Mouse (Mus musculus) neural tube, embryonic 15.5 days (tissue): ENCODE results near the gene Cfap161. TPM values are rescaled to one million over a fixed set of nuclear protein-coding genes. Genes with fewer than 3 reads are reported as not detected.

Experiments
- ATAC-seq: fragments of 200-750 bp; cut with Nextera tagmentation; 2 replicates; pipeline ENCODE4 v1.8.0; 2017; ENCODE audit warnings: mild to moderate bottlenecking, moderate TSS enrichment, moderate library complexity; ENCODE audit not compliant: low FRiP score
- H3K27ac ChIP-seq: fragments of 300-500 bp; sonication (generic); replicated peaks from 2 replicates; pipeline ENCODE4 v1.5.1; 2015; ENCODE audit warnings: mild to moderate bottlenecking, inconsistent platforms
- H3K27me3 ChIP-seq: fragments of 300-500 bp; sonication (generic); replicated peaks from 2 replicates; pipeline ENCODE4 v1.6.1; 2015; ENCODE audit warnings: inconsistent platforms
- H3K36me3 ChIP-seq: fragments of 300-500 bp; sonication (generic); 2 replicates; pipeline ENCODE4 v1.6.1; 2015; ENCODE audit warnings: inconsistent platforms
- H3K4me1 ChIP-seq: fragments of 300-500 bp; sonication (generic); 2 replicates; pipeline ENCODE4 v1.6.1; 2015; ENCODE audit warnings: inconsistent platforms
- H3K4me2 ChIP-seq: fragments of 300-500 bp; sonication (generic); 2 replicates; pipeline ENCODE4 v1.6.1; 2015; ENCODE audit warnings: inconsistent platforms, mild to moderate bottlenecking, moderate library complexity
- H3K4me3 ChIP-seq: fragments of 300-500 bp; sonication (generic); replicated peaks from 2 replicates; pipeline ENCODE4 v1.5.1; 2015; ENCODE audit warnings: mild to moderate bottlenecking, inconsistent platforms
- H3K9ac ChIP-seq: fragments of 300-500 bp; sonication (generic); replicated peaks from 2 replicates; pipeline ENCODE4 v1.6.1; 2015; ENCODE audit warnings: mild to moderate bottlenecking, inconsistent platforms
- H3K9me3 ChIP-seq: fragments of 300-500 bp; sonication (generic); replicated peaks from 2 replicates; pipeline ENCODE4 v1.6.1; 2016; ENCODE audit warnings: inconsistent platforms
- WGBS: fragments of 180-500 bp; shearing (Covaris S2); methylation state at CpG from one replicate; pipeline ENCODE4 v1.1.7; 2015; ENCODE audit warnings: mixed read lengths; 5-methylcytosine and 5-hydroxymethylcytosine counted together
- polyA plus RNA-seq: library from polyadenylated mRNA; unstranded; fragments of >200 nt; fragmentation: Nextera tagmentation; extraction: Ambion mirVana; gene quantifications from 2 replicates; pipeline ENCODE4 v1.2.1, GENCODE M21; 2015

Cfap161 gene
- polyA plus RNA-seq, 1 experiment from 2014 or later, result 0.67 TPM

GRCm38 (mm10) chr7:83813465-83813864, 18.8 kb upstream of the Cfap161 start:
- H3K9me3 ChIP-seq, result no peaks in the 10 kb centered on the region
- H3K27ac ChIP-seq, result peak overlapping the region; percentile 49; the same call in 1 of the 2 replicates
- H3K4me1 ChIP-seq, result peaks cover 25% of the 10 kb centered on the region
- ATAC-seq, result no peak
- no peak overlapping the region for H3K4me2 ChIP-seq
- no peak overlapping the region for H3K4me3 ChIP-seq
- H3K36me3 ChIP-seq, result no peaks in the 10 kb centered on the region
- H3K27me3 ChIP-seq, result no peaks in the 10 kb centered on the region
- no peak overlapping the region for H3K9ac ChIP-seq
- 29% methylated on average over 3 of the region's 3 CpGs for WGBS

- no peak overlapping the region for H3K9ac ChIP-seq
- WGBS, result 86% methylated on average over 6 of the region's 6 CpGs
- no peaks in the 10 kb centered on the region for H3K27me3 ChIP-seq
- no peak overlapping the region for H3K4me2 ChIP-seq
- H3K4me1 ChIP-seq, result peaks cover 25% of the 10 kb centered on the region
- H3K9me3 ChIP-seq, result no peaks in the 10 kb centered on the region
- ATAC-seq, result no peak
- H3K4me3 ChIP-seq, result no peak overlapping the region
- H3K36me3 ChIP-seq, result no peaks in the 10 kb centered on the region
- 0 out of 2 replicates have a peak overlapping the region, but pooled peaks have one; percentile 49 for H3K27ac ChIP-seq
Observed at GRCm38 (mm10) chr7:83813016-83813415, 18.3 kb upstream of the Cfap161 start.

DNA sequence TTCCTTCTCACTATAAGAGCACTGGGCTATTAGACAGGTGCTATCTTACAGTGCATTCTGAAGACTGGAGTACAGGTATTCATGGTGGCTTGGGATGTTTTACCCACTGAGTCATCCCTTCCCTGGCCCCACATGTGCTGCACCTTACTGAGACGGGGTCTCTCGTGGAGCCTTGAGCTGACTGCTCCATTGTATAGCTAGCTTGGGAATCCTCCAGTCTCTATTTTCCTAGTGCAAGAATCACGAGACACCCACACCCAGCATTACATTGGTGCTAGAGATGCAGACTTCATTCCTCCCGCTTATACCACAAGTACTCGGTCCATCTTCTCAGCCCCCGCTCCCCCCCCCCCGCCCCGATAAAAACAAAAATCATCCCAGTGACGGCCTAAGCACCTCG, 17.9 kb upstream of the Cfap161 start:
- Histone ChIP-seq H3K27ac (no peak overlapping the region), H3K9ac (no peak overlapping the region), H3K36me3 (no peaks in the 10 kb centered on the region), H3K4me1 (peaks cover 25% of the 10 kb centered on the region), H3K4me2 (no peak overlapping the region), H3K27me3 (no peaks in the 10 kb centered on the region), H3K9me3 (no peaks in the 10 kb centered on the region), H3K4me3 (no peak overlapping the region)
- ATAC-seq, result no peak
- 83% methylated on average over 10 of the region's 10 CpGs for WGBS

GRCm38 (mm10) chr7:83811916-83812315, 17.2 kb upstream of the Cfap161 start:
- 79% methylated on average over 8 of the region's 8 CpGs for WGBS
- Histone ChIP-seq H3K4me1 (peaks cover 25% of the 10 kb centered on the region), H3K9ac (no peak overlapping the region), H3K27ac (no peak overlapping the region), H3K4me2 (no peak overlapping the region), H3K4me3 (no peak overlapping the region), H3K9me3 (no peaks in the 10 kb centered on the region), H3K36me3 (no peaks in the 10 kb centered on the region), H3K27me3 (no peaks in the 10 kb centered on the region)
- ATAC-seq, result no peak

GRCm38 (mm10) chr7:83811461-83811860, 16.8 kb upstream of the Cfap161 start:
- WGBS, result 88% methylated on average over 4 of the region's 4 CpGs
- ATAC-seq, result no peak
- H3K4me2 ChIP-seq, result no peak overlapping the region

DNA sequence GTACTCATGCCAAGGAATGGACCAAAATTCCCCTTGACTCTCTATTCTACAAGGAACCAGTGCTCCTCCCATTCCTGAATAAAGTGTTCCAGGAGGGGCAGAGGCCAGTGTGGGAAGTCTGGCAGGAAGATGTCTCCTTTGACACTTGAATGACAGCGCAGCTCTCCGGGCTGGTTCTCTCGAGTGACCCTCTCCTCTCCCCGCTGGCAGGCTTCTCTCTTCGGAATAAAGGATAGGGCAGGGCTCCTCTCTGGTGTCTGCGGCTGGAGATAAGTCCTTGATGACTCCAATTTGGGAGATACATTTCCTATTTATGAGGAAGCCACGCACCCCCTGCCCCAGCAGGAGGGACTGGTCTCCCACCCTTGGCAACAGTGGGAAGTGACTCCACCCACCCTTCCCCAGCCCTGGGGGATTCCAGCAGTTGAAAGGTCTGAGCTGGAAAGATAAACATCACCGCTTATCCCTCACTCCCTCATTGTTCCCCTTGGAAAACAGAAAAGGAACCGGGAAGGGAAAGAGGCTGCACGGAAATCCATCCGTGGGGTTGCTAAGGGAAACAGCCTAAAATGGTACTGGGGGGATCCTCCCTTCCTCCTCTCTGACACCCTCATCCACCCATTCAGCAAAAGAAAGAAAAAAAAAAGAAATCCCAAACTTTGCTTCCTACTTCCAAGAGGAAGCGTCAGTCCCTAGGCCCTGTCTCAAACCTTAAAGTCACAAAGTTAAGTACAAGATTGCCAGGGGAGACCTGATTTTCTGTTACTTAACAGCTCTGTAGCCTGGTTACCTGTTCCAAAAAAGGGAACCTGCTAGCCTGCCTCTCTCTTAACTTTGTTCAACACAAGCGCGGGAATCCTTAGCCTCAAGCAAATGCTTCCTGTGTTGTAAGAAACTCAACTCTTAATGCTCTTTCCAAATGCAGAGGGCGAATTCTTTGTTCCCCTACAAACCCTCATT, 15.7 kb upstream of the Cfap161 start:
- Histone ChIP-seq H3K4me1 (peaks cover 25% of the 10 kb centered on the region), H3K9ac (no peak overlapping the region), H3K36me3 (no peaks in the 10 kb centered on the region), H3K27me3 (no peaks in the 10 kb centered on the region), H3K4me3 (no peak overlapping the region), H3K27ac (no peak overlapping the region), H3K9me3 (no peaks in the 10 kb centered on the region), H3K4me2 (peak overlapping the region; percentile 13; the same call in 1 of the 2 replicates)
- 24% methylated on average over 15 of the region's 15 CpGs for WGBS
- ATAC-seq, result no peak

More at GRCm38 (mm10) chr7:83811461-83811860, 16.8 kb upstream of the Cfap161 start:
- H3K27ac ChIP-seq, result no peak overlapping the region
- H3K4me1 ChIP-seq, result peaks cover 25% of the 10 kb centered on the region
- H3K27me3 ChIP-seq, result no peaks in the 10 kb centered on the region
- H3K36me3 ChIP-seq, result no peaks in the 10 kb centered on the region
- H3K9ac ChIP-seq, result no peak overlapping the region
- H3K9me3 ChIP-seq, result no peaks in the 10 kb centered on the region
- no peak overlapping the region for H3K4me3 ChIP-seq

DNA sequence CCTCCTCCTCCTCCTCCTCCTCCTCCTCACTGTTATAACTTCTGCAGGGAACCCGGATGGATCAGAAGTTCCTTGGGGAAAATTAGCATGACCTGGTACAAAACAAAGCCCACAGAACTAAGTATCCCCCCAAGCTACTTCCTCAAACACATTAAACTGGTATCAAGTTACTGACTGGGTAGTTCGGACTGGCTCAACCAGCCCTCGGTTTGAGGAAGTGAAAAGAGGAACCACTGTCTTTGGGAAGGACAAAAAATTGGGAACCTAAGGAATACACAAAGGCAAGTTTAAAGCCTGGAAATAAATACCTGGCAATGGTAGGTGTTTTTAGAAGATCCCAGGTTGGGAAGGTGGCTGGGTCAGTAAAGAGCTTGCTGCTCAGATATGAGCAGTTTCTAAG, 15.0 kb upstream of the Cfap161 start:
- 17% methylated on average over 3 of the region's 3 CpGs for WGBS
- no peaks in the 10 kb centered on the region for H3K27me3 ChIP-seq
- no peak overlapping the region for H3K9ac ChIP-seq
- H3K9me3 ChIP-seq, result no peaks in the 10 kb centered on the region
- H3K36me3 ChIP-seq, result no peaks in the 10 kb centered on the region
- H3K27ac ChIP-seq, result no peak overlapping the region
- no peak for ATAC-seq
- H3K4me3 ChIP-seq, result no peak overlapping the region
- 0 out of 2 replicates have a peak overlapping the region, but pooled peaks have one; percentile 13 for H3K4me2 ChIP-seq
- H3K4me1 ChIP-seq, result peaks cover 25% of the 10 kb centered on the region

DNA sequence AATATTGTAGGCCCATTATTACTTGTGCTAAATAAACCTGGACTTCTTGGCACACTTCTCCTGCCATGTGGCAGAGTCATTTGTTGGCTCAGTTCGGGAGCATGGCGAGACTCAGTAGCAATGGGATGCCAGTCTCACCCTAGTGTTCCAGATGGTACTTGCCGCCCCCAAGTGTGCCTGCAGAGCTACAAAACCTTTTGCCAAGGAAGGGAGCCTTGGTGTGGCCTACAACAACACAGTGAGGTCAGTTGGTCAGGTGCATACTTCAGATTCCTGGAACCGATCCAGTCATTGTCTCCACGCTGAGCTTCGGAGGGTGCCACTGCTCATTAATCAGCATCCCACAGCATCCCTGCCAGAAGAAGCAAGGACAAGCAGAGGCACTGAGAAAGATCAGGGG, 14.4 kb upstream of the Cfap161 start:
- H3K9me3 ChIP-seq, result no peaks in the 10 kb centered on the region
- peaks cover 19% of the 10 kb centered on the region for H3K4me1 ChIP-seq
- no peak overlapping the region for H3K27ac ChIP-seq
- H3K36me3 ChIP-seq, result no peaks in the 10 kb centered on the region
- no peak overlapping the region for H3K4me2 ChIP-seq
- no peak for ATAC-seq
- H3K9ac ChIP-seq, result no peak overlapping the region
- H3K4me3 ChIP-seq, result no peak overlapping the region
- no peaks in the 10 kb centered on the region for H3K27me3 ChIP-seq
- WGBS, result 35% methylated on average over 6 of the region's 6 CpGs

DNA sequence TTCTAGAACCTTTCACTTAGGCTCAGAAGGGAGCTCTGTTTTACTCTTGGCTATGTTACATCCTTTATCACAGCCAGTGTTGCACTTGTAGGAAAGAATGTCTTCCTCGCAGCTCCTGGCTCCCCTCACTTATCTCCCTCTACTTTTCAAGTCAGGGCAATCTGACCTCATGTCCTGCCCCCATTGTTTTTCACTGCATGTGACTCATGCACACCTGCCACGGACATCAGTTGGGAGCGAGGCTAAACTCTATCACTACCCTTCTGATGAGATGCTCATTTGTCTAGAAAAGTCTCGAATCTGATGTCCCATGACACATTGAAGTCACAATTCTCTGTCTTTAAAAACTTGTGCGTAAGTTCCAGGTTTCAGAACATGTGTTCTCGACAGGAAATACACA, 12.3 kb upstream of the Cfap161 start:
- Histone ChIP-seq H3K27ac (no peak overlapping the region), H3K9ac (no peak overlapping the region), H3K36me3 (no peaks in the 10 kb centered on the region), H3K4me2 (no peak overlapping the region), H3K9me3 (no peaks in the 10 kb centered on the region), H3K4me1 (peaks cover 14% of the 10 kb centered on the region), H3K27me3 (no peaks in the 10 kb centered on the region), H3K4me3 (no peak overlapping the region)
- WGBS, result 76% methylated on average over 6 of the region's 6 CpGs
- no peak for ATAC-seq

DNA sequence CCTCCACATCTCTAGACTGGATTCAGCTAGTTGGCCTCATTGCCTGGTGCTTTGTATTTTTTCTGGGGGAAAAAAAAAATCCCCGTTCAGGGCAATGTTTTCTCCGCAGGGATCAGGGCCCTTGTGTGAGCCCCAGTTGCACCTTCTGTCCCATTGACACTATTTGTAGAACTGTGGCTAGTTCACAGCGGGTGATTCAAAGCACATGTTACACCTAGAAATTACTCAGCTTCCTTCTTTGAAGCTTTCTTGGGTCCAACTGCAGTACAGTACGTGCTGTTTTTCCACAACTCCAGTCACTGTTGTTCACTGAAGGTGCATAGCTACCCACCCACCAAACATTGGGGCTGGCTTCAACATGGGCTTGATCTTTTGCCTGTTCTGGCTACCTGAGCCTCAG, 9.1 kb upstream of the Cfap161 start:
- Histone ChIP-seq H3K4me2 (no peak overlapping the region), H3K27ac (no peak overlapping the region), H3K4me3 (no peak overlapping the region), H3K9me3 (no peaks in the 10 kb centered on the region), H3K4me1 (peaks cover under 1% of the 10 kb centered on the region; the same call in 1 of the 2 replicates), H3K9ac (no peak overlapping the region), H3K27me3 (no peaks in the 10 kb centered on the region), H3K36me3 (no peaks in the 10 kb centered on the region)
- ATAC-seq, result no peak
- 93% methylated on average over 4 of the region's 4 CpGs for WGBS

GRCm38 (mm10) chr7:83802509-83802908, 7.8 kb upstream of the Cfap161 start:
- no peaks in the 10 kb centered on the region for H3K9me3 ChIP-seq
- 74% methylated on average over 7 of the region's 7 CpGs for WGBS
- H3K27me3 ChIP-seq, result no peaks in the 10 kb centered on the region
- H3K9ac ChIP-seq, result no peak overlapping the region
- H3K27ac ChIP-seq, result no peak overlapping the region
- no peak overlapping the region for H3K4me2 ChIP-seq
- no peaks in the 10 kb centered on the region for H3K4me1 ChIP-seq
- no peak overlapping the region for H3K4me3 ChIP-seq
- peak; percentile 24; the same call in 1 of the 2 replicates for ATAC-seq
- no peaks in the 10 kb centered on the region for H3K36me3 ChIP-seq

DNA sequence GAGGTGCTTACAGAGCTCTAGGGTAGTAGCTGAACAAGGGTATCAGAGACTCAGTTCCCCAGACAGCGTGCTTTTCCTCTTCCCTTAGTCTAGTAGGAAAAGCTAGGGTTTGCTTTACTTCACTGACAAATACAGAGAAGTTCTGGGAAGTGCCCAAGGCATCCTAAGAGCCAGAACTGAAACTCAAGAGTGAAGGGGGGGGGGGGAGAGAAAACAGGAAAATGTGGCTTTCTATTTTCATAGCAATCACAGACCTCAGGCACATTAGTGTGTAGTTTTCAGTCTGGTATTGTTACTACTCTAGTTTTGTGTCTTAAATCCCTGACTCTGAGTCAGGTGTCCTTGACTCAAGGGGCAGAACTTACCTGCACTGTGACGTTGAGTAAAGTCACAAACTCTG, 7.3 kb upstream of the Cfap161 start:
- Histone ChIP-seq H3K9me3 (no peaks in the 10 kb centered on the region), H3K36me3 (no peaks in the 10 kb centered on the region), H3K27me3 (no peaks in the 10 kb centered on the region), H3K4me2 (no peak overlapping the region), H3K4me3 (no peak overlapping the region), H3K4me1 (no peaks in the 10 kb centered on the region), H3K9ac (no peak overlapping the region), H3K27ac (no peak overlapping the region)
- WGBS, result 83% methylated on average over 2 of the region's 2 CpGs
- ATAC-seq, result no peak
